Mouse (Mus musculus) MEL (cell line): ENCODE measurements around the gene Podxl. TPM values are rescaled to one million over a fixed set of nuclear protein-coding genes. Genes with fewer than 3 reads are reported as not detected.

Source experiments
- DNase-seq: peaks from one replicate; pipeline ENCODE4 v3.0.0; 2011; ENCODE audit warnings: low read depth, low spot score
- H3K27ac ChIP-seq: 2 replicates; pipeline ENCODE4 v1.5.1; 2012; ENCODE audit warnings: low read depth, mild to moderate bottlenecking, control low read depth, low read length, moderate library complexity; ENCODE audit not compliant: control insufficient read depth
- H3K27me3 ChIP-seq, 2 experiments: fragments of 150-350 bp in 1 of 2; sonication (generic) in 1 of 2; 2 replicates each; pipeline ENCODE4 v1.6.1; 2012; ENCODE audit warnings: low read length in 2 of 2, mild to moderate bottlenecking in 2 of 2, improper control_type of control experiment in 1 of 2, moderate library complexity in 1 of 2; ENCODE audit not compliant: insufficient read depth in 2 of 2, control insufficient read depth in 1 of 2
- H3K36me3 ChIP-seq, 2 experiments: 2 replicates each; pipeline ENCODE4 v1.6.1; 2012 to 2014; ENCODE audit warnings: low read length in 2 of 2, improper control_type of control experiment in 1 of 2, inconsistent platforms in 1 of 2, mild to moderate bottlenecking in 1 of 2; ENCODE audit not compliant: insufficient read depth in 2 of 2, control insufficient read depth in 1 of 2
- H3K4me1 ChIP-seq, 2 experiments: fragments of 150-350 bp in 1 of 2; sonication (generic) in 1 of 2; 2 replicates each; pipeline ENCODE4 v1.6.1; 2012; ENCODE audit warnings: low read length in 2 of 2, improper control_type of control experiment in 1 of 2, mild to moderate bottlenecking in 1 of 2; ENCODE audit not compliant: insufficient read depth in 2 of 2, control insufficient read depth in 1 of 2
- H3K4me3 ChIP-seq, 2 experiments: fragments of 150-350 bp in 1 of 2; sonication (generic) in 1 of 2; 2 replicates each; pipeline ENCODE4 v1.5.1; 2012; ENCODE audit warnings: low read depth in 2 of 2, low read length in 2 of 2, mild to moderate bottlenecking in 2 of 2, moderate library complexity in 2 of 2, control low read depth in 1 of 2, improper control_type of control experiment in 1 of 2; ENCODE audit not compliant: control insufficient read depth in 1 of 2, insufficient read depth in 1 of 2
- H3K79me2 ChIP-seq: 2 replicates; pipeline ENCODE4 v1.6.1; 2012; ENCODE audit warnings: mild to moderate bottlenecking, low read length, moderate library complexity; ENCODE audit not compliant: control insufficient read depth, poor library complexity, insufficient read depth
- H3K9ac ChIP-seq: 2 replicates; pipeline ENCODE4 v1.6.1; 2012; ENCODE audit warnings: low read depth, mild to moderate bottlenecking, control low read depth, low read length, moderate library complexity; ENCODE audit not compliant: control insufficient read depth, poor library complexity, severe bottlenecking
- H3K9me3 ChIP-seq: fragments of 150-350 bp; sonication (generic); replicated peaks from 2 replicates; pipeline ENCODE4 v1.6.1; 2012; ENCODE audit warnings: mild to moderate bottlenecking, low read length, improper control_type of control experiment, moderate library complexity; ENCODE audit not compliant: insufficient read depth
- CHD1 ChIP-seq: IDR thresholded peaks from 2 replicates; pipeline ENCODE4 v1.6.1; 2012; ENCODE audit warnings: low read depth, mild to moderate bottlenecking, inconsistent platforms, low read length, improper control_type of control experiment
- CHD2 ChIP-seq: IDR thresholded peaks from 2 replicates; pipeline ENCODE4 v1.6.1; 2011; ENCODE audit warnings: low read length, improper control_type of control experiment
- CTCF ChIP-seq, 3 experiments: IDR thresholded peaks in 2 of 3; conservative IDR thresholded peaks in 1 of 3; 2 replicates each; pipeline ENCODE4 v1.5.1; 2011 to 2012; ENCODE audit warnings: low read length in 3 of 3, low read depth in 2 of 3, mild to moderate bottlenecking in 2 of 3, improper control_type of control experiment in 1 of 3, inconsistent platforms in 1 of 3, mixed read lengths in 1 of 3, moderate library complexity in 1 of 3; ENCODE audit not compliant: control insufficient read depth in 1 of 3, insufficient read depth in 1 of 3, poor library complexity in 1 of 3, severe bottlenecking in 1 of 3
- ELF1 ChIP-seq: IDR thresholded peaks from 2 replicates; pipeline ENCODE4 v1.6.1; 2014; ENCODE audit warnings: low read depth, mild to moderate bottlenecking, inconsistent platforms, low read length, improper control_type of control experiment, moderate library complexity
- EP300 ChIP-seq, 2 experiments: IDR thresholded peaks; 2 replicates each; pipeline ENCODE4 v1.6.1; 2011; ENCODE audit warnings: improper control_type of control experiment in 2 of 2, low read length in 2 of 2, low read depth in 1 of 2, mild to moderate bottlenecking in 1 of 2
- GABPA ChIP-seq: IDR thresholded peaks from 2 replicates; pipeline ENCODE4 v1.6.1; 2012; ENCODE audit warnings: low read depth, mild to moderate bottlenecking, inconsistent platforms, low read length, improper control_type of control experiment, moderate library complexity
- GATA1 ChIP-seq: IDR thresholded peaks from 2 replicates; pipeline ENCODE4 v1.6.1; 2011; ENCODE audit warnings: low read depth, low read length, improper control_type of control experiment
- HCFC1 ChIP-seq: IDR thresholded peaks from 2 replicates; pipeline ENCODE4 v1.6.1; 2012; ENCODE audit warnings: low read depth, mild to moderate bottlenecking, inconsistent platforms, low read length, improper control_type of control experiment, moderate library complexity
- MXI1 ChIP-seq: IDR thresholded peaks from 2 replicates; pipeline ENCODE4 v1.6.1; 2011; ENCODE audit warnings: mild to moderate bottlenecking, low read depth, low read length, improper control_type of control experiment
- MYC ChIP-seq: IDR thresholded peaks from 2 replicates; pipeline ENCODE4 v1.6.1; 2011; ENCODE audit warnings: low read depth, mild to moderate bottlenecking, low read length, improper control_type of control experiment, moderate library complexity
- POLR2A ChIP-seq, 2 experiments: IDR thresholded peaks; 2 replicates each; pipeline ENCODE4 v1.6.1; 2011 to 2012; ENCODE audit warnings: low read length in 2 of 2, mild to moderate bottlenecking in 2 of 2, control low read depth in 1 of 2, improper control_type of control experiment in 1 of 2, low read depth in 1 of 2, moderate library complexity in 1 of 2; ENCODE audit not compliant: control insufficient read depth in 1 of 2, insufficient read depth in 1 of 2, poor library complexity in 1 of 2
- POLR2AphosphoS5 ChIP-seq: IDR thresholded peaks from 2 replicates; pipeline ENCODE4 v1.6.1; 2012; ENCODE audit warnings: low read depth, borderline replicate concordance, mild to moderate bottlenecking, inconsistent platforms, low read length, moderate library complexity, mixed read lengths
- SMC3 ChIP-seq: IDR thresholded peaks from 2 replicates; pipeline ENCODE4 v1.6.1; 2011; ENCODE audit warnings: low read depth, low read length, improper control_type of control experiment
- TBP ChIP-seq: IDR thresholded peaks from 2 replicates; pipeline ENCODE4 v1.8.0; 2011; ENCODE audit warnings: low read depth, low read length, improper control_type of control experiment
- USF1 ChIP-seq: IDR thresholded peaks from 2 replicates; pipeline ENCODE4 v1.6.1; 2014; ENCODE audit warnings: low read depth, mild to moderate bottlenecking, inconsistent platforms, low read length, improper control_type of control experiment, moderate library complexity
- USF2 ChIP-seq, 2 experiments: IDR thresholded peaks; 2 replicates each; pipeline ENCODE4 v1.6.1; 2011 to 2012; ENCODE audit warnings: improper control_type of control experiment in 2 of 2, low read length in 2 of 2, borderline replicate concordance in 1 of 2, inconsistent platforms in 1 of 2, low read depth in 1 of 2, mild to moderate bottlenecking in 1 of 2; ENCODE audit not compliant: insufficient read depth in 1 of 2
- ZKSCAN1 ChIP-seq: IDR thresholded peaks from 2 replicates; pipeline ENCODE4 v1.6.1; 2012; ENCODE audit warnings: low read depth, mild to moderate bottlenecking, inconsistent platforms, low read length, improper control_type of control experiment, moderate library complexity
- ZNF384 ChIP-seq: IDR thresholded peaks from 2 replicates; pipeline ENCODE4 v1.6.1; 2012; ENCODE audit warnings: low read depth, mild to moderate bottlenecking, inconsistent platforms, low read length, improper control_type of control experiment
- polyA plus RNA-seq, 2 experiments: library from polyadenylated mRNA; stranded (reverse) in 1 of 2; unstranded in 1 of 2; fragments of >175 nt in 1 of 2; fragments of >200 nt in 1 of 2; gene quantifications; 2 replicates each; pipeline versions ENCODE4 v1.2.1 to v1.2.4; 2012; ENCODE audit warnings: low replicate concordance in 2 of 2, low read depth in 1 of 2; ENCODE audit not compliant: insufficient read length in 2 of 2, insufficient read depth in 1 of 2, missing spikeins in 1 of 2
- total RNA-seq: library from RNA; depleted of rRNA; stranded (reverse); fragments of 300-350 nt; gene quantifications from 2 replicates; pipeline ENCODE4 v1.2.3, GENCODE M21; 2012

Gene Podxl
- total and polyA plus RNA-seq, 3 experiments: 19.1 to 40.8 TPM; not detected in 1

DNA sequence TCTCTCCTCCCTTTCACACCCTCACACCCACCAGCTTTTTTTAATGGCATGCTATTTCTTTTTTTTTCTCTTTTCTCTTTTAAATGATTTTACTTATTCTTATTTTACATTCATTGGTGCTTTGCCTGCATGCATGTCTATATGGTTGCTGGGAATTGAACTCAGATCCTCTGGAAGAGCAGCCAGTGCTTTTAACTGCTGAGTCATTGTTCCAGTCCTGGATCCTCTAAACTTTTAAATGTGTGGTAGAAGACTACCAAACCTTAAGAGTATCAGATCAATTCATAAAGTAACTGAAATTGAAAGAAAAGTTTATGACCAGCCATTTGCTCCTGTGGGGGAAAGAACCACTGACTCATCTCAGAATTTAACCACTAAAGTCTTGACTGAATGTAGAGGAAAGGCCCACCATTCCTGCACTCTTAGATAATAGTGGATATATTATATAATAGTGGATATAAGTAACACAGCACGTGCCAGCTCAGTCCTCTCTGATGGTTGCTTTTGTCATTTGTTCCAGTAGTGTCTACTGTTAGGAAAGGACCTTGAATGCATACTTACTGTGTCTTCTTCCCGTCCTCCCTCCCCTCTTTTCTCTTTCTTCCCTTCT lies 68.6 kb downstream of the Podxl start:
- Histone ChIP-seq H3K9me3 (no peaks in the 10 kb centered on the region), H3K27me3 (no peaks in the 10 kb centered on the region), H3K9ac (no peak overlapping the region), H3K4me3 (no peak overlapping the region), H3K79me2 (no peaks in the 10 kb centered on the region), H3K36me3 (peaks cover 0 to 31% of the 10 kb centered on the region in 2 experiments; a peak in 2 of 4 replicates), H3K4me1 (no peaks in the 10 kb centered on the region), H3K27ac (no peak overlapping the region)
- TF ChIP-seq GATA1: no peak
- no peak for TF ChIP-seq GABPA
- TF ChIP-seq MXI1: no peak
- TF ChIP-seq ELF1: no peak
- no peak for TF ChIP-seq ZKSCAN1
- no peak for TF ChIP-seq ZNF384
- DNase-seq: no peak

DNA sequence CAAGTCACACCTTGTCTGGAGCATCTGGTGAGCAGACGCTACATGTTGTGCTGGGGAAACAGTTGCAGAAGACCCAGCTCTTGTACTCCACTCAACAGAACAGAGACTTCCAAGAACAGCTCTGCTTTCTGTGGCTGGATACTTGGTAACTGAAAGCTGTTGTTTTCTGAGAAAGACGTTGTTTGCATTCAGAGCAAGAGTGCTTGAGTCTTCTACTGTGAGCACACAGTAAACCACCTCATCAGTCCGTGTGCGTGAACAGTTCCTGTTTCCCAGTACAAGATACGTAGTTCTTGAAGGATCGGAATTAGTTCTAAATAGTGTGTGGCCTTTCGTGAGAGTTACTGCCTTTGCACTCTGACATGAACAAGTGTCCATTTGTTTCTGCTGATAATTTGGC lies 73.8 kb downstream of the Podxl start:
- Histone ChIP-seq H3K4me1 (no peaks in the 10 kb centered on the region), H3K36me3 (peaks cover 0 to 8% of the 10 kb centered on the region in 2 experiments; a peak in 2 of 4 replicates), H3K4me3 (no peak overlapping the region), H3K9me3 (no peaks in the 10 kb centered on the region), H3K27me3 (no peaks in the 10 kb centered on the region), H3K27ac (no peak overlapping the region), H3K9ac (no peak overlapping the region), H3K79me2 (no peaks in the 10 kb centered on the region)
- TF ChIP-seq CHD2: no peak
- no peak for TF ChIP-seq POLR2A (IDR thresholded peaks at IDR 0.05; ENCODE audit: control insufficient read depth in 1 of 2, insufficient read depth in 1 of 2, low read depth in 1 of 2, low read length in 2 of 2, poor library complexity in 1 of 2)
- no peak for TF ChIP-seq POLR2AphosphoS5
- no peak for TF ChIP-seq ELF1
- no peak for TF ChIP-seq USF1
- TF ChIP-seq HCFC1: no peak
- no peak for TF ChIP-seq TBP
- TF ChIP-seq MYC: no peak
- no peak for TF ChIP-seq GATA1
- no peak for TF ChIP-seq MXI1
- no peak for TF ChIP-seq USF2 (IDR thresholded peaks at IDR 0.05; ENCODE audit: borderline replicate concordance in 1 of 2, insufficient read depth in 1 of 2, low read depth in 1 of 2, low read length in 2 of 2)
- no peak for TF ChIP-seq SMC3
- TF ChIP-seq CHD1: no peak
- no peak for TF ChIP-seq CTCF (IDR thresholded peaks at IDR 0.05 in 2 of 3, conservative IDR thresholded peaks at IDR 0.05 in 1 of 3; ENCODE audit: control insufficient read depth in 1 of 3, insufficient read depth in 1 of 3, low read depth in 2 of 3, low read length in 3 of 3, poor library complexity in 1 of 3, severe bottlenecking in 1 of 3)
- TF ChIP-seq EP300 (IDR thresholded peaks at IDR 0.05; ENCODE audit: low read depth in 1 of 2, low read length in 2 of 2): no peak
- DNase-seq: no peak
